In the genomic region with DNA sequence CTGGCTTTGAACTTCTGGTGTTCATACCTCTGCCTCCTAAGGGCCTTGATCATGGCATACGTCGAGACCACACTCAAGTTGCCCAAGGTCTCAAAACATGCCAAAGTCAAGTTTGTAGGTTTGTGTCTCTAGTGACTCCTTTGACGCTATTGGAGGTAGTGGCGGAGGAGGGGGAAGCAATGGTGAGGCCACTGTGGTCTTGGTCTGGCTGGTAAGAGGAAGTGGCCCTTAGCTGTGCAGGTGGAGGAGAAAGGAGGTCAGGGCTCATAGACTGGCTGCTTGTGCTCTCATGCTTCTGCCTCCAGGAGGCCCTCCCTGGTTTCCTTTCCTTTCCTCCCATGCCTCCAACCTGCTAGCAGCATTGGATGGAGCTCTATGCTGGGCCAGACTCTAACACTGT, we compare ENCODE assay signal across 10 mouse cellular contexts. TPM values are rescaled to one million over a fixed set of nuclear protein-coding genes. Genes with fewer than 3 reads are reported as not detected.
A peak's percentile ranks its signal among the peaks of the same experiment; 100 is the strongest.
DNase-seq lines count a peak whose midpoint lies in the region; ATAC-seq and TF ChIP-seq lines count a peak whose summit lies in the region.
"Had no signal": no experiment of that assay in that cellular context is flagged by ENCODE, and none has a peak within 500 bp of the region (broad histone marks: within the 10 kb centered on the region; RNA-seq: fewer than 3 reads in every experiment).

No protein-coding gene starts in this region.

- no peak for DNase-seq in kidney, postnatal 0 days (ENCODE audit: low spot score)
- no peak for DNase-seq in kidney, adult 11 months
- no peak for DNase-seq in layer of hippocampus, adult 18-20 months (ENCODE audit: low spot score in 2 of 2)
- no peak for DNase-seq in forebrain, embryonic 10.5 days (ENCODE audit: extremely low spot score, low spot score)
- DNase-seq: thymus, postnatal 4 days had no signal

- no peak overlapping the region for H3K9ac ChIP-seq in kidney, postnatal 0 days (ENCODE audit: low read depth, low read length)
- H3K9ac ChIP-seq in heart, embryonic 16.5 days (ENCODE audit: low read length) = peak overlapping the region; percentile 63
- H3K9ac ChIP-seq: embryonic facial prominence, embryonic 12.5 days; hindbrain, embryonic 15.5 days had no signal

- H3K4me2 ChIP-seq in kidney, postnatal 0 days (ENCODE audit: low read length) = no peak overlapping the region
- peak overlapping the region; percentile 50 for H3K4me2 ChIP-seq in heart, embryonic 16.5 days (ENCODE audit: low read depth, low read length)
- H3K4me2 ChIP-seq: embryonic facial prominence, embryonic 12.5 days; hindbrain, embryonic 15.5 days had no signal

- no peaks in the 10 kb centered on the region for H3K36me3 ChIP-seq in kidney, postnatal 0 days (ENCODE audit: insufficient read depth, low read length)
- peaks cover 14% of the 10 kb centered on the region for H3K36me3 ChIP-seq in E14TG2a.4 (ENCODE audit: insufficient read depth, low read length)
- H3K36me3 ChIP-seq in heart, embryonic 16.5 days (ENCODE audit: control insufficient read depth, insufficient read depth) = no peaks in the 10 kb centered on the region
- H3K36me3 ChIP-seq in forebrain, embryonic 10.5 days (replicated peaks) = no peaks in the 10 kb centered on the region
- H3K36me3 ChIP-seq: embryonic facial prominence, embryonic 12.5 days; hindbrain, embryonic 15.5 days had no signal

- H3K4me3 ChIP-seq in kidney, postnatal 0 days (replicated peaks; ENCODE audit: low read depth, low read length) = no peak overlapping the region
- peak overlapping the region; percentile 58 for H3K4me3 ChIP-seq in E14TG2a.4 (replicated peaks; ENCODE audit: low read length)
- no peak overlapping the region; the same call in 1 of the 2 replicates for H3K4me3 ChIP-seq in heart, embryonic 16.5 days (ENCODE audit: low read length)
- no peak overlapping the region for H3K4me3 ChIP-seq in forebrain, embryonic 10.5 days
- H3K4me3 ChIP-seq: embryonic facial prominence, embryonic 12.5 days; hindbrain, embryonic 15.5 days had no signal

- 0 out of 2 replicates have a peak, but pooled peaks cover 17% of the 10 kb centered on the region for H3K4me1 ChIP-seq in kidney, postnatal 0 days (replicated peaks; ENCODE audit: insufficient read depth, low read length)
- H3K4me1 ChIP-seq in E14TG2a.4 (replicated peaks; ENCODE audit: low read depth, low read length) = peaks cover 80% of the 10 kb centered on the region
- H3K4me1 ChIP-seq in heart, embryonic 16.5 days (ENCODE audit: control insufficient read depth, insufficient read depth, low read length) = peaks cover 36% of the 10 kb centered on the region
- peaks cover 48% of the 10 kb centered on the region for H3K4me1 ChIP-seq in forebrain, embryonic 10.5 days

- no peaks in the 10 kb centered on the region for H3K27me3 ChIP-seq in kidney, postnatal 0 days (ENCODE audit: insufficient read depth, low read length)
- peaks cover 30% of the 10 kb centered on the region for H3K27me3 ChIP-seq in E14TG2a.4 (ENCODE audit: insufficient read depth, low read length)
- H3K27me3 ChIP-seq in heart, embryonic 16.5 days (ENCODE audit: control insufficient read depth, insufficient read depth, low read length) = no peaks in the 10 kb centered on the region
- H3K27me3 ChIP-seq in forebrain, embryonic 10.5 days (ENCODE audit: poor library complexity, severe bottlenecking) = peaks cover 60% of the 10 kb centered on the region

- WGBS in kidney, postnatal 0 days = 93% methylated on average over 4 of the region's 4 CpGs
- WGBS in heart, embryonic 16.5 days = 90% methylated on average over 4 of the region's 4 CpGs
- WGBS in forebrain, embryonic 10.5 days = 90% methylated on average over 4 of the region's 4 CpGs

- peak overlapping the region; percentile 8; the same call in 1 of the 2 replicates for H3K27ac ChIP-seq in kidney, postnatal 0 days
- H3K27ac ChIP-seq in heart, embryonic 16.5 days (ENCODE audit: low read length) = peak overlapping the region; percentile 77
- no peak overlapping the region for H3K27ac ChIP-seq in forebrain, embryonic 10.5 days
- H3K27ac ChIP-seq: embryonic facial prominence, embryonic 12.5 days; hindbrain, embryonic 15.5 days had no signal

- no peak for TF ChIP-seq CTCF in kidney, postnatal 0 days (IDR thresholded peaks at IDR 0.05; ENCODE audit: low read depth)
- TF ChIP-seq CTCF in E14TG2a.4 (conservative IDR thresholded peaks at IDR 0.05; ENCODE audit: low read length) = no peak

- H3K9me3 ChIP-seq in kidney, postnatal 0 days (replicated peaks; ENCODE audit: low read length) = no peaks in the 10 kb centered on the region
- H3K9me3 ChIP-seq in E14TG2a.4 (ENCODE audit: low read length) = no peaks in the 10 kb centered on the region
- no peaks in the 10 kb centered on the region for H3K9me3 ChIP-seq in heart, embryonic 16.5 days (replicated peaks; ENCODE audit: control insufficient read depth, low read length)
- H3K9me3 ChIP-seq in forebrain, embryonic 10.5 days = no peaks in the 10 kb centered on the region
- H3K9me3 ChIP-seq: embryonic facial prominence, embryonic 12.5 days; hindbrain, embryonic 15.5 days had no signal

- no peak for ATAC-seq in kidney, postnatal 0 days (replicated peaks; ENCODE audit: low FRiP score, low read depth)
- no peak for ATAC-seq in heart, embryonic 16.5 days (replicated peaks; ENCODE audit: extremely low read depth, insufficient read depth, low FRiP score)
- peak; percentile 43 for ATAC-seq in megakaryocyte, adult 5-6 weeks (ENCODE audit: poor library complexity, severe bottlenecking)

RNA-seq across cellular contexts. Expression of gene Maff, which starts 4.4 kb away (rescaled TPM):
- 6.9 and 7.3 TPM in 2 replicates for polyA plus RNA-seq in kidney, postnatal 0 days (2015; fragmentation: Nextera tagmentation; extraction: Ambion mirVana)
- polyA plus RNA-seq in heart, embryonic 16.5 days (2015; fragmentation: Nextera tagmentation; extraction: Ambion mirVana) = 3.9 and 4.1 TPM in 2 replicates
- 1.7 and 5.4 TPM in 2 replicates for total RNA-seq in megakaryocyte, adult 5-6 weeks (2015)
- total RNA-seq in megakaryocyte, adult 5-6 weeks (2017) = 1.4 and 2.7 TPM in 2 replicates
- 1 to 10 TPM; 2.1 TPM for total RNA-seq in layer of hippocampus, adult 18-20 months (2021)
- 1.5 and 1.6 TPM in 2 replicates for polyA plus RNA-seq in forebrain, embryonic 10.5 days (2016; fragmentation: Nextera tagmentation; extraction: Ambion mirVana)

RNA-seq across cellular contexts. Expression of gene Pla2g6, which starts 22.7 kb away (rescaled TPM):
- polyA plus RNA-seq in kidney, postnatal 0 days (2015; fragmentation: Nextera tagmentation; extraction: Ambion mirVana) = 10.7 and 12.2 TPM in 2 replicates
- 12.1 and 13.7 TPM in 2 replicates for polyA plus RNA-seq in heart, embryonic 16.5 days (2015; fragmentation: Nextera tagmentation; extraction: Ambion mirVana)
- total RNA-seq in megakaryocyte, adult 5-6 weeks (2015) = 1.3 and 2.7 TPM in 2 replicates
- 1.4 TPM in 2 replicates for total RNA-seq in megakaryocyte, adult 5-6 weeks (2017)
- 10 to 100 TPM; 23.0 to 23.1 TPM for total RNA-seq in layer of hippocampus, adult 18-20 months (2021)
- polyA plus RNA-seq in forebrain, embryonic 10.5 days (2016; fragmentation: Nextera tagmentation; extraction: Ambion mirVana) = 20.9 and 22.8 TPM in 2 replicates

RNA-seq across cellular contexts. Expression of gene Tmem184b, which starts 52.5 kb away (rescaled TPM):
- 44.4 and 47.5 TPM in 2 replicates for polyA plus RNA-seq in kidney, postnatal 0 days (2015; fragmentation: Nextera tagmentation; extraction: Ambion mirVana)
- polyA plus RNA-seq in heart, embryonic 16.5 days (2015; fragmentation: Nextera tagmentation; extraction: Ambion mirVana) = 71.7 and 75.2 TPM in 2 replicates
- total RNA-seq in megakaryocyte, adult 5-6 weeks (2015) = 31.1 and 33.3 TPM in 2 replicates
- 10.4 and 12.2 TPM in 2 replicates for total RNA-seq in megakaryocyte, adult 5-6 weeks (2017)
- 10 to 100 TPM; 55.0 to 57.9 TPM for total RNA-seq in layer of hippocampus, adult 18-20 months (2021)
- polyA plus RNA-seq in forebrain, embryonic 10.5 days (2016; fragmentation: Nextera tagmentation; extraction: Ambion mirVana) = 50.0 and 56.1 TPM in 2 replicates
